Mouse (Mus musculus): Measurements from ENCODE around the gene Lamc2. TPM values are rescaled to one million over a fixed set of nuclear protein-coding genes. Genes with fewer than 3 reads are reported as not detected.

Lamc2 gene
- total and polyA plus RNA-seq, 2 experiments from 2014 or later, result 6.0 to 10.2 TPM

- Histone ChIP-seq H3K9ac (replicated peaks; ENCODE audit: low read depth, low read length) (no peak overlapping the region), H3K27ac (ENCODE audit: low read depth) (peak overlapping the region; percentile 58), H3K27me3 (ENCODE audit: control insufficient read depth, insufficient read depth, low read length) (no peaks in the 10 kb centered on the region), H3K9me3 (replicated peaks; ENCODE audit: control insufficient read depth, low read length) (no peaks in the 10 kb centered on the region), H3K4me1 (ENCODE audit: control insufficient read depth, insufficient read depth) (peaks cover 39% of the 10 kb centered on the region), H3K36me3 (replicated peaks; ENCODE audit: control insufficient read depth, insufficient read depth, low read length) (peaks cover 6% of the 10 kb centered on the region; the same call in 1 of the 2 replicates), H3K4me2 (ENCODE audit: low read depth, low read length) (no peak overlapping the region), H3K4me3 (ENCODE audit: low read depth, low read length) (no peak overlapping the region)
- WGBS, result 51% methylated on average over 15 of the region's 15 CpGs
- TF ChIP-seq CTCF (IDR thresholded peaks at IDR 0.05; ENCODE audit: low read depth), result no peak
- no peak for TF ChIP-seq EP300 (IDR thresholded peaks at IDR 0.05; ENCODE audit: low read depth)
- DNase-seq (ENCODE audit: low spot score) (peak; percentile 46), ATAC-seq (ENCODE audit: insufficient read depth, low read depth) (peak; percentile 36)
Observed at GRCm38 (mm10) chr1:153126491-153127381, 59.5 kb downstream of the Lamc2 start.

- no peak overlapping the region for H3K9ac ChIP-seq (replicated peaks; ENCODE audit: low read depth, low read length)
- no peaks in the 10 kb centered on the region for H3K27me3 ChIP-seq (ENCODE audit: control insufficient read depth, insufficient read depth, low read length)
- no peaks in the 10 kb centered on the region for H3K9me3 ChIP-seq (replicated peaks; ENCODE audit: control insufficient read depth, low read length)
- H3K27ac ChIP-seq (ENCODE audit: low read depth), result peak overlapping the region; percentile 58
- peaks cover 6% of the 10 kb centered on the region; the same call in 1 of the 2 replicates for H3K36me3 ChIP-seq (replicated peaks; ENCODE audit: control insufficient read depth, insufficient read depth, low read length)
- H3K4me1 ChIP-seq (ENCODE audit: control insufficient read depth, insufficient read depth), result peaks cover 33% of the 10 kb centered on the region
- no peak for DNase-seq (ENCODE audit: low spot score)
- no peak overlapping the region for H3K4me2 ChIP-seq (ENCODE audit: low read depth, low read length)
- TF ChIP-seq EP300 (IDR thresholded peaks at IDR 0.05; ENCODE audit: low read depth) (no peak), CTCF (IDR thresholded peaks at IDR 0.05; ENCODE audit: low read depth) (no peak)
- WGBS, result 74% methylated on average over 8 of the region's 8 CpGs
- no peak overlapping the region for H3K4me3 ChIP-seq (ENCODE audit: low read depth, low read length)
- ATAC-seq (ENCODE audit: insufficient read depth, low read depth), result no peak
Observed at GRCm38 (mm10) chr1:153125287-153126275, 60.7 kb downstream of the Lamc2 start.

DNA sequence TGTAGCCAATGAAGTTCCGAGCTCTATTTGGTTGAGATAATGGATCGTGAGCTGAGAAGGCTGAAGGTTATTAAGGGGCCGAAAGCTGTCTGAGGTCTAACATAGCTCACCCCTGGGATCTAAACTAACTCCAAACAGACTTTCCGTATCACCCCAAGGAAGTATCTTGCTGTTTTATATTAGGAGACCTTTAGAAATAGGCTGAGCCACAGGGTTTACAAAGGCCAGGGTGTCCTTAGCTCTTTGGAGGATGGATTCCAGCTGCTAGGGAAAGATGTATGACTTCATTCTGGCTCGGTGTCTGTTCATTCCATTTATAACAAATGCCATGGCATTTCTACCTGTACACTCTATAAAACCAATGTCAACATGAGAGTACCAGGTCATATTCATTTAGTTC lies 61.7 kb downstream of the Lamc2 start:
- ATAC-seq (ENCODE audit: insufficient read depth, low read depth) (no peak), DNase-seq (ENCODE audit: low spot score) (no peak)
- 69% methylated on average over 5 of the region's 5 CpGs for WGBS

GRCm38 (mm10) chr1:153122764-153123163 lies 63.5 kb downstream of the Lamc2 start:
- H3K4me1 ChIP-seq (ENCODE audit: control insufficient read depth, insufficient read depth), result peaks cover 13% of the 10 kb centered on the region; the same call in 1 of the 2 replicates
- H3K4me2 ChIP-seq (ENCODE audit: low read depth, low read length), result no peak overlapping the region
- H3K9me3 ChIP-seq (replicated peaks; ENCODE audit: control insufficient read depth, low read length), result no peaks in the 10 kb centered on the region
- ATAC-seq (ENCODE audit: insufficient read depth, low read depth), result no peak
- H3K4me3 ChIP-seq (ENCODE audit: low read depth, low read length), result no peak overlapping the region
- WGBS, result 77% methylated on average over 4 of the region's 4 CpGs
- DNase-seq (ENCODE audit: low spot score), result no peak
- H3K27me3 ChIP-seq (ENCODE audit: control insufficient read depth, insufficient read depth, low read length), result no peaks in the 10 kb centered on the region
- H3K36me3 ChIP-seq (replicated peaks; ENCODE audit: control insufficient read depth, insufficient read depth, low read length), result peaks cover 6% of the 10 kb centered on the region; the same call in 1 of the 2 replicates
- H3K27ac ChIP-seq (ENCODE audit: low read depth), result no peak overlapping the region
- H3K9ac ChIP-seq (replicated peaks; ENCODE audit: low read depth, low read length), result no peak overlapping the region
- TF ChIP-seq EP300 (IDR thresholded peaks at IDR 0.05; ENCODE audit: low read depth) (no peak), CTCF (IDR thresholded peaks at IDR 0.05; ENCODE audit: low read depth) (no peak)

More for the DNA sequence above, 61.7 kb downstream of the Lamc2 start:
- Histone ChIP-seq H3K4me1 (ENCODE audit: control insufficient read depth, insufficient read depth) (peaks cover 22% of the 10 kb centered on the region), H3K4me3 (ENCODE audit: low read depth, low read length) (no peak overlapping the region), H3K36me3 (replicated peaks; ENCODE audit: control insufficient read depth, insufficient read depth, low read length) (peaks cover 6% of the 10 kb centered on the region; the same call in 1 of the 2 replicates), H3K27ac (ENCODE audit: low read depth) (no peak overlapping the region), H3K4me2 (ENCODE audit: low read depth, low read length) (no peak overlapping the region), H3K9ac (replicated peaks; ENCODE audit: low read depth, low read length) (no peak overlapping the region), H3K9me3 (replicated peaks; ENCODE audit: control insufficient read depth, low read length) (no peaks in the 10 kb centered on the region), H3K27me3 (ENCODE audit: control insufficient read depth, insufficient read depth, low read length) (no peaks in the 10 kb centered on the region)
- TF ChIP-seq CTCF (IDR thresholded peaks at IDR 0.05; ENCODE audit: low read depth), result no peak
- TF ChIP-seq EP300 (IDR thresholded peaks at IDR 0.05; ENCODE audit: low read depth), result no peak

DNA sequence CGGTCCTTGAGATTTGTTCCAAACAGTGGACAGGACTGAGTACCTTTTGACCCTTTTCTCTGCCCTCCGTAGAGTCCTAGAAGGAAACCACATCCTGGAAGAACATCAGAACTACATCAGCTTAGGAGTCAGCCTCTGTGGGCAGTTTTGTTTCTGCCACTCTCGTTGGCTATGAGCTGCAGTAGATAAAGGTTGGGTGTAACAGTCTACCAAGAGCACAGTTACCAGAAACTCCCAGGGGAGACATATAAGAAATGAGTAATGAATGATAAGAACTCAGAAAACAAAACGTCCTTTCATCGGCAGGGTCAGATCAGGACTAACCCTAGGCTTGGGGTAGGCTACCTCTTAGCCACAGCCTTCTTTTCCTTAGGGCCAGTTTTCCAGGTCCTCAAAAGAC lies 64.9 kb downstream of the Lamc2 start:
- WGBS, result 47% methylated on average over 5 of the region's 5 CpGs
- no peaks in the 10 kb centered on the region for H3K9me3 ChIP-seq (replicated peaks; ENCODE audit: control insufficient read depth, low read length)
- no peaks in the 10 kb centered on the region for H3K27me3 ChIP-seq (ENCODE audit: control insufficient read depth, insufficient read depth, low read length)
- H3K4me2 ChIP-seq (ENCODE audit: low read depth, low read length), result no peak overlapping the region
- peaks cover 6% of the 10 kb centered on the region; the same call in 1 of the 2 replicates for H3K36me3 ChIP-seq (replicated peaks; ENCODE audit: control insufficient read depth, insufficient read depth, low read length)
- no peak overlapping the region for H3K9ac ChIP-seq (replicated peaks; ENCODE audit: low read depth, low read length)
- H3K27ac ChIP-seq (ENCODE audit: low read depth), result no peak overlapping the region
- TF ChIP-seq EP300 (IDR thresholded peaks at IDR 0.05; ENCODE audit: low read depth), result no peak
- TF ChIP-seq CTCF (IDR thresholded peaks at IDR 0.05; ENCODE audit: low read depth), result no peak
- DNase-seq (ENCODE audit: low spot score) (no peak), ATAC-seq (ENCODE audit: insufficient read depth, low read depth) (no peak)
- H3K4me3 ChIP-seq (ENCODE audit: low read depth, low read length), result no peak overlapping the region
- H3K4me1 ChIP-seq (ENCODE audit: control insufficient read depth, insufficient read depth), result no peaks in the 10 kb centered on the region; the same call in 1 of the 2 replicates
